ENCODE assay signal across 8 mouse cellular contexts in the genomic region with DNA sequence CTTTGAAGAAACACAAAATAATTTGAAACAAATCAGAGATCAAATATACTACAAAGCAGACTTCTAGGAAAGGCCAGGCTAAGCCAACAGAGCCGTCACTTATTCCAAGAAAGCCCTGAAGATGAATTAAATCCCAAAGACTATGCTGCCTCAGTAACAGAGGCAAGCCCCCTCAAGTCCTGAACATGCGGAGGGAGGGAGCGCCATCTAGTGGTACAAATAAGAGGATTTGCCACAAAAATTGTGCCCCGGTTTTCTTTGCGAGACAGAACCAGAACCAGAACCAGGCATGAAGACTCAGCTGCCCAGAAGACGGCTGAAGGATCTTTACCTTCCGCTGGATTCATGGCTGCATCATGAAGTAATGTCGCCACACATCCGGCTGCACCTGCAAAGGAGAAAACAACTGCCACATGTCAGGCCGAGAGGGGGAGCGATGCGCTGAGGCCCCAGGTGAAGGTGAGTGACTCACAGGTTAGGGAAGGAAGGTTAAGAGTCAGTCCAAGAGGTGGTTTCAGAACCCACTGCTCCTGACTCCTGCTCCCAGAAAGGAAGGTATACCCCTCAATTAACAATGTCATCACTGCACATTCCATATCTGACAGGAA. TPM values are rescaled to one million over a fixed set of nuclear protein-coding genes. Genes with fewer than 3 reads are reported as not detected.
A peak's percentile ranks its signal among the peaks of the same experiment; 100 is the strongest.
DNase-seq lines count a peak whose midpoint lies in the region; ATAC-seq and TF ChIP-seq lines count a peak whose summit lies in the region.

No protein-coding gene starts in this region.

- DNase-seq in cerebellum, adult 18-20 months: peak; percentile 36 to 53
- DNase-seq in cerebellum, adult 9-11 months: no peak
- DNase-seq in liver, postnatal 0 days: peak; percentile 28
- no peak for DNase-seq in liver, embryonic 11.5 days (ENCODE audit: low spot score)
- DNase-seq in c-Kit-negative CD71-positive TER-119-positive erythroid progenitor cells, embryonic 14.5 days (ENCODE audit: low read depth, low spot score): peak; percentile 11
- DNase-seq in kidney, postnatal 14 days: peak; percentile 38
- peak; percentile 14 to 52 for DNase-seq in natural killer cell, adult 2 months (ENCODE audit: low spot score in 2 of 2)

- H3K9ac ChIP-seq in liver, postnatal 0 days (replicated peaks): no peak overlapping the region
- H3K9ac ChIP-seq in liver, embryonic 11.5 days (ENCODE audit: low read depth, low read length): no peak overlapping the region

- no peak for TF ChIP-seq EP300 in liver, postnatal 0 days (IDR thresholded peaks at IDR 0.05; ENCODE audit: low read depth)

- no peak overlapping the region for H3K4me2 ChIP-seq in liver, postnatal 0 days (ENCODE audit: low read depth, low read length)
- no peak overlapping the region for H3K4me2 ChIP-seq in liver, embryonic 11.5 days

- WGBS in liver, postnatal 0 days (ENCODE audit: insufficient replicate concordance): 64% methylated on average over 12 of the region's 12 CpGs
- 62% methylated on average over 12 of the region's 12 CpGs for WGBS in liver, embryonic 11.5 days

- H3K4me1 ChIP-seq in liver, postnatal 0 days (ENCODE audit: insufficient read depth): peaks cover 9% of the 10 kb centered on the region
- H3K4me1 ChIP-seq in liver, embryonic 11.5 days (replicated peaks; ENCODE audit: control insufficient read depth, insufficient read depth, low read length): no peaks in the 10 kb centered on the region

- ATAC-seq in liver, postnatal 0 days: no peak
- no peak for ATAC-seq in liver, embryonic 11.5 days (replicated peaks; ENCODE audit: low FRiP score)
- ATAC-seq in activated CD4-positive, CD25-positive, alpha-beta regulatory T cell, adult 4 months: no peak

- no peak overlapping the region for H3K4me3 ChIP-seq in liver, postnatal 0 days (ENCODE audit: low read depth, low read length)
- H3K4me3 ChIP-seq in liver, embryonic 11.5 days (ENCODE audit: low read depth, low read length): no peak overlapping the region

- no peak overlapping the region for H3K27ac ChIP-seq in liver, postnatal 0 days (ENCODE audit: low read depth)
- no peak overlapping the region for H3K27ac ChIP-seq in liver, embryonic 11.5 days (ENCODE audit: low read depth, low read length)

- H3K9me3 ChIP-seq in liver, postnatal 0 days (ENCODE audit: low read length): no peaks in the 10 kb centered on the region
- no peaks in the 10 kb centered on the region for H3K9me3 ChIP-seq in liver, embryonic 11.5 days (ENCODE audit: control insufficient read depth, low read length)

- H3K27me3 ChIP-seq in liver, postnatal 0 days (ENCODE audit: insufficient read depth, low read length): no peaks in the 10 kb centered on the region
- H3K27me3 ChIP-seq in liver, embryonic 11.5 days (replicated peaks; ENCODE audit: control insufficient read depth, insufficient read depth, low read length): no peaks in the 10 kb centered on the region

- peak; percentile 81 for TF ChIP-seq CTCF in liver, postnatal 0 days (IDR thresholded peaks at IDR 0.05; ENCODE audit: low read depth)

- peaks cover 33% of the 10 kb centered on the region for H3K36me3 ChIP-seq in liver, postnatal 0 days (replicated peaks; ENCODE audit: insufficient read depth, low read length)
- peaks cover 14% of the 10 kb centered on the region for H3K36me3 ChIP-seq in liver, embryonic 11.5 days (ENCODE audit: control insufficient read depth, insufficient read depth, low read length)

RNA-seq across cellular contexts. Expression of a gene that starts 9.1 kb away (rescaled TPM):
- polyA plus RNA-seq in liver, postnatal 0 days (2015; fragmentation: Nextera tagmentation; extraction: Ambion mirVana): 4.8 and 6.3 TPM in 2 replicates
- polyA plus RNA-seq in liver, embryonic 11.5 days (2014; fragmentation: Nextera tagmentation; extraction: Ambion mirVana): 12.2 and 14.0 TPM in 2 replicates
- 10 to 100 TPM in 1 of 2 experiments, 1 to 10 TPM in 1; 8.3 to 10.8 TPM for polyA plus RNA-seq in activated CD4-positive, CD25-positive, alpha-beta regulatory T cell, adult 4 months (2017; shearing (Covaris generic))

RNA-seq across cellular contexts. Expression of a gene that starts 23.9 kb away (rescaled TPM):
- 1.9 TPM in 2 replicates for polyA plus RNA-seq in liver, postnatal 0 days (2015; fragmentation: Nextera tagmentation; extraction: Ambion mirVana)
- 8.5 and 9.2 TPM in 2 replicates for polyA plus RNA-seq in liver, embryonic 11.5 days (2014; fragmentation: Nextera tagmentation; extraction: Ambion mirVana)
- polyA plus RNA-seq in activated CD4-positive, CD25-positive, alpha-beta regulatory T cell, adult 4 months (2017; shearing (Covaris generic)): 1 to 10 TPM; 8.0 TPM

RNA-seq across cellular contexts. Expression of a gene that starts 53.4 kb away (rescaled TPM):
- 0.05 and 0.13 TPM in 2 replicates for polyA plus RNA-seq in liver, postnatal 0 days (2015; fragmentation: Nextera tagmentation; extraction: Ambion mirVana)
- 1.2 and 2.3 TPM in 2 replicates for polyA plus RNA-seq in liver, embryonic 11.5 days (2014; fragmentation: Nextera tagmentation; extraction: Ambion mirVana)
- not detected for polyA plus RNA-seq in activated CD4-positive, CD25-positive, alpha-beta regulatory T cell, adult 4 months (2017; shearing (Covaris generic))

Comparison
In these comparisons a context has a peak if more than half of its experiments do, and no peak if none do; other contexts are left out.
1. DNase-seq: peak in cerebellum, adult 18-20 months (2 of 2), liver, postnatal 0 days (single experiment), c-Kit-negative CD71-positive TER-119-positive erythroid progenitor cells, embryonic 14.5 days (single experiment), kidney, postnatal 14 days (single experiment) and natural killer cell, adult 2 months (2 of 2); none in cerebellum, adult 9-11 months (single experiment) and liver, embryonic 11.5 days (single experiment).